Comparison of ENCODE assay signal across 8 mouse cellular contexts in the genomic region with DNA sequence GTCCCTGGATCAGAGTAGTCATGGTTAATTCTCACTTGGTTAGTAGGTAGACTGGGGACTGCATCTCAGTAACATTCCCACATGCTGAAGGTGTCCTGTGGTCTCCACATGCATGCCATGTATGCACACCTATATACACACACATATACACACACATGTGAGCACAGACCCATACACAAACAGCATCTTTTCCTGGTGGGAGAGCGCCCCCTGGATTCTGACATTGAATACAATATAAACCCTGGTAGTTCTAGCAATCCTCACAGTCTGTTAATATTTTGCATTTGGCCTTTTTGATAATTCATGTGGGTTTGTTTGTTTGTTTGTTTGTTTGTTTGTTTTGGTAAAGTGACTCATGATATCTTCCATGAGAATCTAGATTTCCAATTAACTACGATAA.
DNase-seq lines count a peak whose midpoint lies in the region; ATAC-seq and TF ChIP-seq lines count a peak whose summit lies in the region.

No protein-coding gene starts in this region.

- DNase-seq in CD4-positive, CD25-positive, alpha-beta regulatory T cell, adult 2 months (ENCODE audit: low read depth, low spot score), result peak; percentile 78
- DNase-seq in adrenal gland, postnatal 10 days, result peak; percentile 71
- DNase-seq in kidney, postnatal 25 days, result peak; percentile 49 to 74
- DNase-seq in splenic B cell, adult 2 months (ENCODE audit: low read depth, low spot score), result peak; percentile 74
- DNase-seq in cerebellum, adult 11-12 months, result no peak
- DNase-seq in right cerebral cortex, postnatal 10 days (ENCODE audit: low spot score in 2 of 2), result no peak

- ATAC-seq in intestine, postnatal 0 days, result no peak
- no peak for ATAC-seq in intestine, embryonic 16.5 days

- H3K4me3 ChIP-seq in intestine, postnatal 0 days (ENCODE audit: low read depth, low read length), result no peak overlapping the region
- H3K4me3 ChIP-seq in intestine, embryonic 16.5 days (ENCODE audit: low read length), result no peak overlapping the region

- no peak overlapping the region for H3K9ac ChIP-seq in intestine, postnatal 0 days (ENCODE audit: low read depth, low read length)
- H3K9ac ChIP-seq in intestine, embryonic 16.5 days (ENCODE audit: low read depth, low read length), result no peak overlapping the region

- WGBS in intestine, postnatal 0 days, result 76% methylated on average over 2 of the region's 2 CpGs
- WGBS in intestine, embryonic 16.5 days, result 82% methylated on average over 2 of the region's 2 CpGs

- peak; percentile 76 for TF ChIP-seq CTCF in intestine, postnatal 0 days (IDR thresholded peaks at IDR 0.05; ENCODE audit: low read depth)

- no peak overlapping the region for H3K27ac ChIP-seq in intestine, postnatal 0 days (ENCODE audit: low read depth, low read length)
- no peak overlapping the region for H3K27ac ChIP-seq in intestine, embryonic 16.5 days (ENCODE audit: low read length)

- H3K36me3 ChIP-seq in intestine, postnatal 0 days (ENCODE audit: control insufficient read depth, insufficient read depth), result no peaks in the 10 kb centered on the region
- H3K36me3 ChIP-seq in intestine, embryonic 16.5 days (ENCODE audit: control insufficient read depth, insufficient read depth, low read length), result no peaks in the 10 kb centered on the region
- H3K36me3 ChIP-seq in splenic B cell, adult 2 months (ENCODE audit: control insufficient read depth, insufficient read depth, low read length, poor library complexity, severe bottlenecking), result no peaks in the 10 kb centered on the region; the same call in 1 of the 2 replicates

- H3K4me1 ChIP-seq in intestine, postnatal 0 days (replicated peaks; ENCODE audit: control insufficient read depth, insufficient read depth, low read length), result no peaks in the 10 kb centered on the region
- H3K4me1 ChIP-seq in intestine, embryonic 16.5 days (ENCODE audit: control insufficient read depth, insufficient read depth, low read length), result no peaks in the 10 kb centered on the region

- no peak overlapping the region for H3K4me2 ChIP-seq in intestine, postnatal 0 days (replicated peaks; ENCODE audit: low read depth)
- no peak overlapping the region for H3K4me2 ChIP-seq in intestine, embryonic 16.5 days (ENCODE audit: low read depth, low read length)

- H3K9me3 ChIP-seq in intestine, postnatal 0 days (ENCODE audit: control insufficient read depth), result no peaks in the 10 kb centered on the region
- H3K9me3 ChIP-seq in intestine, embryonic 16.5 days (ENCODE audit: control insufficient read depth, low read length), result no peaks in the 10 kb centered on the region

- no peaks in the 10 kb centered on the region for H3K27me3 ChIP-seq in intestine, postnatal 0 days (replicated peaks; ENCODE audit: control insufficient read depth, insufficient read depth, low read length)
- H3K27me3 ChIP-seq in intestine, embryonic 16.5 days (replicated peaks; ENCODE audit: control insufficient read depth, insufficient read depth, low read length), result no peaks in the 10 kb centered on the region
- H3K27me3 ChIP-seq in splenic B cell, adult 2 months (ENCODE audit: control insufficient read depth, insufficient read depth, low read length, poor library complexity, severe bottlenecking), result no peaks in the 10 kb centered on the region

Comparison
In these comparisons a context has a peak if more than half of its experiments do, and no peak if none do; other contexts are left out.
1. DNase-seq: peak in CD4-positive, CD25-positive, alpha-beta regulatory T cell, adult 2 months (single experiment), adrenal gland, postnatal 10 days (single experiment), kidney, postnatal 25 days (2 of 2) and splenic B cell, adult 2 months (single experiment); none in cerebellum, adult 11-12 months (single experiment) and right cerebral cortex, postnatal 10 days (0 of 2).